Mouse (Mus musculus) urinary bladder, postnatal 10 days (tissue): Measurements from ENCODE around the gene 1700031F05Rik.
"Not testable (repeated sequence)": the region's sequence is repeated elsewhere in the genome, so short reads cannot be mapped to it uniquely, and the experiment has no call there.

Source experiments
- DNase-seq: peaks from one replicate; pipeline ENCODE4 v3.0.0; 2022; ENCODE audit warnings: low spot score

1700031F05Rik gene

DNA sequence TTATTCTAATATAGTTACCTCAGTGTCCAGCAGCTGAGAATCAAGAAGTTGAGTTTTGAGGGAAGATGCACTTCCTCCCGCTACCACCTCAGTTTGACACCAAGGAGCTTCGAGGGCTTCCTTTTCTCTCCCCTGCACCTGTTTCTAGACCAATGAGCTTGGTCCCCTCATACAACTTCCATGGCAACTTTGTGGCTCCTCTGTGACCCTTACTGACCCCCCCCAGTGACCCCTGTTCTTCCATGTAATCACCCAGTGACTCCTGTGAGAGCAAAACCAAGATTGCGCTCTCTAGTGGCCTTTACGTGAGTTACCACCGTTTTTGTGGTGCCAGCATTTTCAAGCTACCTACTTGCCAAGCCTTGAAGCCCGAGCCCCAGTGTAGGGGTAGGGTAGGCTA lies at the start of gene 1700031F05Rik:
TSS of gene 1700031F05Rik (minus strand) at position 101 of the 400 bp plus-strand sequence.
- no peak for DNase-seq

DNA sequence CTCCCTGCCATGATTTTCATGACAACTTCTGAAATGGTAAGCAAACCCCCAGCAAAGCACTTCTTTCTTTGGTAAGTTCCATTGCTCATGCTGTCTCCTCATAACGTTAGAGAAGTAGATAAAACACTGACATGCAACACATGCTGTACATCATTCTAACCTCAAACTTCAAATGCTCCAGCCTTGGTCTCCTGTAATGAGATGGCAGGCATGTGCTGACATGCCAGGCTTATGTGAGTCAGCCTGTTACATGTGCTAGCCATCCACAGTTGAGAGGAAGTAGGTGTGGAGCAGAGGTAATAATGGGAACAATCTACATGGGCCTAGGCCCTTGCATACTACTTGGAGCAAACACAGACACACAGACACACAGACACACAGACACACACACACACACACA lies 47.1 kb upstream of the 1700031F05Rik start:
- not testable (repeated sequence) for DNase-seq

DNA sequence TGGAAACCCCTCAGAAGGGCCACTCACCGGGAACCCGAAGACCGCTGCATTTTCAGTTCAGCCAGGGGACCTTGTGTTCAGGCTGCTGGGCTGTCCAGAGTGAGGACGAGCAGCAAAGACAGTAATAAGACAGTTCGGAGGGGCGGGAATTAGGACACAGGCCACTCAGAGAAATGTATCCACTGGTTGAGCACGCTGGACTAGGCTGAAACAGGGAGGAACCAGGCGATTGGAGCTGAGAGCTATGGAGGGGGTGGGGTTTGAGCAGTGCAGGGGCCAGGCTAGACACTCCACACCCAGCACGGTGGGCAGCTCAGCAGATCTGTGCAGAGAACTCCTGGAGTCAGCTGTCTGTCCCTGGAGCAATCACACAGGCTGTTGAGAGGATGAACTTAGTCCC lies 40.8 kb upstream of the 1700031F05Rik start, which contains the start of the genes Dmrtc1a and 1700011M02Rik:
TSS of gene Dmrtc1a (minus strand) at position 101 of the 400 bp plus-strand sequence.
TSS of gene 1700011M02Rik (plus strand) at position 319 of the 400 bp plus-strand sequence.
- DNase-seq, result not testable (repeated sequence)

DNA sequence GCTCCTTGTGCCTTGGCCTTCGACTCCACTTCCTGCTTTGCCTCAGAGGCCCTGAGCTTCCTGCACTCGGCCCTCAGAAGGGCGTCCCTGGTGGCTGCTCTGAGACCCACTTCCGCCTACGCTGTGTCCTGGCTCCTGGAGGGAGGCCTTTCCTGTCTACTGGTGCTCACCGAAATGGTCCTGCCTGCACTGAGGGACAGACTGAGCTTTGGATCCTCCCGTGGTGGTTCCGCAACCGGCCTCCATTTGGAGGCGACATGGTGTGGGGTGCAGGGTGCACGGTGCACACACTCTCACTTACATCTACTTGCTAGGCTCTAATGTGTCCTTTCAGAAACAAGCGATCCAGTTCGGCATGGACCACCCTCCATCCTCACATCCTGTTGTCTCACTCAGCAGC lies 13.3 kb downstream of the 1700031F05Rik start, which contains the start of gene Dmrtc1c2:
TSS of gene Dmrtc1c2 (minus strand) at position 101 of the 400 bp plus-strand sequence.
- not testable (repeated sequence) for DNase-seq

DNA sequence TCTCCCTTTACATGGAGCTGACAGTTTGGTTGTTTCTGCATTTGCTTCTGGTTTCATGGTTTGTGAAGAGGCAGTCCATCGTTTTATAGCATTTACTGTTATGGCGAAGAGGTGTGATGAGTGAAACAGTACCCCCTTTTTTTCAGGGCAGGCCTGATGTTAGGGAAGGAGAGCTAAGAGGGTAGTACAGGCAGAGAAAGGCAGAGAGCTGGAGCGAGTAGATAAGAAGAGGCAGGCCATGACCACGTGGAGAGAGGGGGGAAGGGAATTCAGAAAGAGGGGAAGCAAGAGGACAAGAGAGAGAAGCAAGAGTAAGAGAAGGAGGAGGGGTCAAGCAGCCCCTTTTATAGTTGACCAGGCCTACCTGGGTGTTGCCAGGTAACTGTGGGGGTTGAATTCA lies 55.5 kb downstream of the 1700031F05Rik start:
- no peak for DNase-seq
